Mouse (Mus musculus) testis, adult 2 months (tissue): ENCODE measurements around the gene Kcnj1.

Experiments
- CTCF ChIP-seq: fragments of 200-500 bp; IDR thresholded peaks from 2 replicates; pipeline ENCODE4 v1.5.1; 2012; ENCODE audit warnings: low read depth, mild to moderate bottlenecking, inconsistent platforms, low read length, moderate library complexity; ENCODE audit not compliant: control insufficient read depth, insufficient read depth, insufficient replicate concordance
- POLR2A ChIP-seq: fragments of 200-500 bp; IDR thresholded peaks from 2 replicates; pipeline ENCODE4 v1.6.1; 2012; ENCODE audit warnings: low read depth, mild to moderate bottlenecking, inconsistent platforms, low read length, moderate library complexity; ENCODE audit not compliant: control insufficient read depth

DNA sequence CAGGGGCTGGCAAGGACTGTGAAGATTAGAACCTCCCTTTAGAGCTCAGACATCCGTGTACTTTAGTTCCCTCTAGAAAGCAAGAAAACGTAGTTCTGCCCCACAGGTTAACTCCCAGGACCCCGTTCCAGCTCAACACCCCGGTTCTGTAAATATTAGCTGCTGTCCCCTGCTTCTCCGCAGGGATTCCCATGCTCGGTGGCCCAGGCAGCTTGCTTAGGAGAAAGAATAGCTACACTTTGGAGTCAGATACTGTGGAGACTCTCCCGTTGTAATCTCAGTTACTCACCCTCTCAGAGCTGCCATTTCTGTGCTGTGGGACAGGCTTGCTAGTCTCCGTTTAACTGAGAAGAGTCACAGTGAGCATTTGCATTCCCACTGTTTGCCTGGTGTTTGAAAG lies 29.4 kb upstream of the Kcnj1 start:
- no peak for TF ChIP-seq CTCF
- TF ChIP-seq POLR2A = no peak
